Mouse (Mus musculus) thymus, postnatal 25 days (tissue): ENCODE measurements around the gene Rab30.

Source experiments
- DNase-seq: peaks from one replicate; pipeline ENCODE4 v3.0.0; 2022

Gene Rab30

DNA sequence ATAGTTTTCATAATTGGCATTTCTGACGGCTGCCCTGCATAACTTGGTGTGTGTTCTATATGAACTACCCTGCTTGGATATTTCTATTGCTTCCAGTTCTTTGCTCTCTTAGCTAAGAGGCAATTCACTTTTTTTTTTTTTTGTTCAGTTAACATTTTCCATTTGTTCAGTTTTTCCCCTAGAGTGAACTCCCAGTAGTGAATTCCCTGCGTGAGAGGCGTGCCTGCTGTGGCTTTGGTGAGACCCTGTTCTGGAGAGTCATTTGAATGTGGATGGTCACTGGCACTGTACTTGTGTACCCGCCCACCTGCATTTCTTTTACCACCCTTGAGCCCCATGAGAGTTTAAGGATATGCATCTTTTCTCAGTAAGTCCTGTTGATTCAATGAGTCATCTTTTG, 60.8 kb downstream of the Rab30 start:
- no peak for DNase-seq

DNA sequence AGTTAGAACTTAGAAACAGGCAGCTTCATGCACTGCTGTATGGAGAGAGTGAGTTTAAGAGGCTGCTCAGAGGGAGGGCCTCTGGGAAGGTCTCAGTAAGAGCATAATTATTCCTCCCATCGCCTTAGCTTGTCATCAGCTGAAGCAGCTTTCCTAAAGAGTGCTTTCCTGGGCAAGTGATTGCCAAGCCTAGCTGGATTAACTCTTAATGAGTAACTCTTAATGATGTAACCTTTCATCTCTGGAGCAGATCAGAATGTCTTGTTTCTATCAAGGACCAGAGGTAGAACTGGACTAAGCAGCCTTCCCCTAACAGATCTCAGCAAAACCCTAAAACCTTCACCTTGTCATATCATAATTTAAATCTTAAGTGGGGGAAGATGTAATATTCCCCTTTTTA, 61.8 kb downstream of the Rab30 start:
- no peak for DNase-seq

DNA sequence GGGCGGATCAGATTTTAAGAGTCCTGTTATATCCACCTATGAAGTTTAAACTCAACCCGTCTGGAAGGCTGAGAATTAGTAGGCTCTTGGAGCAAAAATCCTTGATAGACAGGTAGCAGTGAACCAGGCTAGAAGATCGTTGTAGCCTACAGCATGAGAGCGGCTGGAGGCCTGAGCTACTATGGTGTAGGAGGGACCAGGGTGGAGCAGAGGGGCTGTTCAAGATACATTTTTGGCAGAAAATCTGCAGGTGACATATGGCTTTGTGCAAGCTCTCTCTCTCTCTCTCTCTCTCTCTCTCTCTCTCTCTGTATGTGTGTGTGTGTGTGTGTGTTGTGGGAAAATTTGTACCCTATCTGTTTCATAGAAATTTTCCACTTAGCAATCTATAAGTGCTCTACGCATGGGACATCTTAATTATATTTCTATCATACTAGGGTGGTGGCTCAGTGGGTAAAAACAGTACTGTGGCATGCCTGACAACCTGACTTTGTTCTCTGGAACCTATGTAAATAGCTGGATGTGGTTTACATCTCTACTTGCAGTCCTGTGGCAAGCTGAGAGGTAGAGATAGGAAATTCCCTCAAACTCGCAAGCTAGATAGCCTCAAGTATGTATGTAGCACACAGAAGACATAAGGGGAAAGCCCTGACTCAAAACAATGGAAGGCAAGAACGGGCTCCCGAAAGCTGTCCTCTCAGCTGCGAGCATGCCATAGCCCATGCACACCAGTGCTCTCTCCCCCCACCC, 63.7 kb downstream of the Rab30 start:
- no peak for DNase-seq

DNA sequence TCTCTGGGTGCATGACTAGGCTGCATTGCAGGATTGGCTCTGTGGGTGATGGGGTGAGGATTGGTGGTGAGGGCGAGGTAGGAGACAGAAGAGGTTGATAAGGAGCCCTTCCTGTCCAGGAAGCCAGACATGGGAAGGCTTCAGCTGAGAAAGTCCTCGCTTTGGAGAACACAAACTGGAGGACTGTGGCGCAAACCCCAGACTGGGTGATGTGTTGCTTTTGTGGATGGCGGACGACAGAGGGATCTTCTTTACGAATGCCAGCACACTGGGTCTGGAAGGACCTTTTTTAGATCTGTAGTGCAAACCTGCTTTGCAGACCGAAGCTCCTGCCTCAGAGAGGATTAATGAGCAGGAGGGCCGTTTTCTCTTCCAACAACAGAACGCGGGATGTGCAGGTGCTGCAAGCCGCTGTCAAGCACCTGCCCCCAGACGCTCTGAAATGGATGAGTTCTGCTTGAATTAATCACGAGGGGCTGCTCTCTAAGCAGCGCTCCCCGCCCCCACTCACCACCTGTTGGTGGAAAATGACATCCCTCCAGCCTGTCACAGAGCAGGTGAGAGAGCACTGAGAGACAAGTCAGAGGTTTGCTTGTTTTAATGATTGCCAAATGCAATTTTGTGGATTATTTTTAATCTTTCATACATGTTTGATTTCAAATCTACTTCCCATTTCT, 65.2 kb downstream of the Rab30 start:
- no peak for DNase-seq

DNA sequence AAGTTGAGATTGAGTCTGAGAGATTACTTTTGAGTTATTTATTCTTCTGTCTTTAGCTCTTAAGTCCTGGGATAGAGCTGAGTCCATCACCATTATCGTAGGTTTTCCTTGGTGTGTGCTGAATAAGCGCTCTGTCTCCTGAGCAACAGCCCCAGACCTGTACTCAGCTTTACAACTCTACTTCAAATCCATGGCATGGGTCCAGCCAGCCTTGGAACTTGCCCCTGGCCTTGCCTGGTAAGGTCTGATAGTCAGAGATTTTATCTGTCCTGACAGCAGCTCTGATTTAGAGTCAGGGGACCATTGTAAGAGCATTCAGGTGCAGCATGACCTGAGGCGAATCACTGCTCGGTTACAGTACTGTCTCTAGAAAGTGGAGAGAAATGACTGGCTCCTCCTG, 66.1 kb downstream of the Rab30 start:
- DNase-seq = no peak

DNA sequence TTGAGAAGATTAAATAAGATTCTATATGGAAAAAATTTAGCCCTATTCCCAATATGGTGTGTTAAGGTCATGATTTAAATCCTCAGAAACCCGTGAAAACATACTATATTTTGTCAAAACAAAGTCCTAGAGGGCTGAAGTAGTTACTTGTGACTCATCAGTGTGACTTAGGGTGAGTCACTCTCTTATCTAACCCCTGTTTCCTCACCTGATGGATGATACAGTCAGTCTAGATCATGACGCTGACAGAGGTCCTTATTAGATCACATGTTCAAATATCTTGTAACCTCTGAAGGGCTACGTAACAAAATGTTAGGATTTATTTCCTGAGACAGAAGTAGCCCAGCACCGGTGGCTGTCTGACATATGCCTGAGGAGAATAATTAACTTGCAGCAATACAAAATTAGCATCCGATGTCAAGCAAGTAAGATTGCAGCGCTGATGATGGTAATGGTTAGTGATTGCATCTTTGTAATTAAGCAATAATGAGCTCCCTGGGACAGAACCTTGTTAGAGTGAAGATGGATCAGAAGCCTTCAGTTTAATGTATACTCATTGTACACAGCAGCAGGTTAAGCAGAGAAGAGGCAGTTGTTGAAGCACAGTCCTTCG, 70.4 kb downstream of the Rab30 start:
- DNase-seq = no peak

DNA sequence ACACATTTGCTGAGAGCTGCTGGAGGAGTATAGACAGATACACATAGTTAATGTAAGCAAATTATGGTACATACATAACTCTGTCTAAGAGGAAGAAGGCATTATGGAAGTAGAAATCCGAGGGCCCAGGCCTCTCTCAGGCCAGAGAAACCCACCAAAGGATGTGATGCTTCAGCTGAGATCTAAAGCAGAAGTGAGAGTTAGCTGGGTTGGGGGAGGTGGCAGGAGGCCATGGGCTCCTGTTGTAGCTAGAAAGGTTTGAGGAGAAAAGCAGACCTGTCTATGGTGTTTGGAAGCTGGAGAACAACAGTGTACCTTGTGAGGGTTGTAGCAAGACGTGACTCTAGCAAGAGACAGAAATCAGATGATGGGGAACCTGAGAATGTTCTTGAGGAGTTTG, 75.8 kb downstream of the Rab30 start:
- no peak for DNase-seq

DNA sequence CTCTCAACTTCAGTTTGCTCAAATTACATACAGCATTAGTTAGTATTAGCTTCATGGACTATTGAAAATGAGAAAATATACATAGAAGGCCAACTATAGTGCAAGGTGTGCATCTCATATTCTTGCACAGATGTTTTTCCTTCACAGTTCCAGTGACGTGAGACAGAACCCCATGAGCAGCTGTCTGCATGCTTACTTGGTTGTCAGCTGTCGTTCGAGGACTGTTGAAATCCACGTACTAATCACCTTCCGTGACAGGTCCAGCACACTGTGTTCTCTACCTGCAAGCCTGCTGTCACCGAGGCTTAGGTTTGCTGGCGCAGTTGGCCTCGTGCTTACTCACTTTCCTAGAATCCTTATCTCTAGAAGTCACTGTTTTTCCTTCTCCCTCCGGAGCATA, 76.5 kb downstream of the Rab30 start:
- no peak for DNase-seq

DNA sequence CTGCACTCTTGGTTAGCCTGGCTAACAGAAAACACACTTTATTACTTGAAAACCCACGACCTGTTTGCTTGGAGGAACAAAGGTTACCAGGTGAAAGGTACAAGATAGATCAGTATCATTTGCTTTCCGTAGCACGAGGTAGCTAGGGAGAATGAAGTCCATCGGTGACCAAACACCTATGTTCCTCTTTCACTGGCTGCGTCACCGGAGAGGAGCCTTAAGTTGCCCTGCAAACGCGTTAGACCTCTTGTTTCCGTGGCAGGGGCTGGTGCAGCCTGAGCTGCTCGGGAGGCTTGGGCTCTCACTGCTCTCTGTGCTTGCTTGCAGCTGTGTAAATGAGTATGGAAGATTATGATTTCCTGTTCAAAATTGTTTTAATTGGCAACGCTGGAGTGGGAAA, 78.3 kb downstream of the Rab30 start:
- no peak for DNase-seq

DNA sequence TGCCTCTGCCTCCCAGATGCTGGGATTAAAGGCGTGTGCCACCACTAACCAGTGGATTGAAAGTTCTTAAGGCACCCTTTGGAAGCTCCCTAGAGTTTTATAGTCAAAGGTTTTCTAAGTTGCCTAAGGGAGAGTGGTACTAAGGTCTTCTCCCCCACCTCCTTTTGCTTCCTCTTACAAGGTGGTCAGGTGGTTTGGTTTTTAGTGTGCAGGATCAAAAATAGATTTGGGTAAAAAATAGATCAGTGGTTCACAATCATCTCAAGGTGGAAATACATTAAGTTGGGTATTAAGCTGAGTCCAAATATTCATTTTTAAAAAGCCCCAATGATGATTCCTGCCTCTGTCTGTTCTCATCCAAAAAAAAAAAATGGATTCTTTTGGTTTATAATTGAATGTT, 79.0 kb downstream of the Rab30 start:
- DNase-seq = no peak

DNA sequence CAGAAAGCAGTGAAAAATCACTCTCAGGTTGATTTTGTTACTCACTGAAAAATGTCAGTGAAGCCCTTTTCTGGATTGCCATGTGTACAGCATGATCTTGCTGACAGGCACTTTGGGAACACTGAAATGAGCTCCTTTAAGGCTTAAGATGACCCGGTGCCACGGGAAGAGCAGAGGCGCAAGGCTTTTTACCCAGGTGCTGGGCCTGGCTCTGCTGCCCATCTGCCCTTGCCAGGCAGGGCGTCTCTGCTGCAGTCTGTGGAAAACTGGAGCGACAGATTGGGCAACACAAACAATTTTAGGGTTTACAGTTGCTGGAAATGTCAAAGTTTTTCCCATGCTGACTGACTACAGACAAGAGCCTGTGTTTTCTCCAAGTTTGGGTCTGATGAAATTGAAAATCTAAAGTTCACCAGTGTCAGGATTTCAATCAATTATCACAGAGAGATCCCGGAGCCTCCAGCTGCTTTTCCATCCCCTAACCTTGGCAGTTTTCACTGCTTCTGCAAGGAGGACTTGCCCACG, 79.6 kb downstream of the Rab30 start:
- no peak for DNase-seq

DNA sequence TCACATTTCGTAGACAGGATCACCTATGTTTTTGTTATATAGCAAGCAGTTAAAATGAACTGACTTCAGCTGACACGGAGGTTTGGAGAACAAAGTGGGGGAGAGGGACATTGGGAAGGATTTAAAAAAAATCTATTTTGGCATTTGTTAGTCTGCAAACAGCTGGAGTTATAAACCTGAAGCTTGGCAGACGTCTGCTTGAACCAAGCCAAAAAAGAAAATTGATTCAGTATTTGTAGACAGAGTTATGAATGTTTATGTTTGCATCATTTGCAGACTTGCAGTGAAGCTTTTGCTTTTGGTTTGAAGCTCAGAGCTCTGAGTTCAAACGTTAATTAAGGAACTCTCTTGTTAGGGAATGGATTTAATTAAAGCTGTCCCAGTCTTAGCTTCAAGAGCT, 80.5 kb downstream of the Rab30 start:
- no peak for DNase-seq

DNA sequence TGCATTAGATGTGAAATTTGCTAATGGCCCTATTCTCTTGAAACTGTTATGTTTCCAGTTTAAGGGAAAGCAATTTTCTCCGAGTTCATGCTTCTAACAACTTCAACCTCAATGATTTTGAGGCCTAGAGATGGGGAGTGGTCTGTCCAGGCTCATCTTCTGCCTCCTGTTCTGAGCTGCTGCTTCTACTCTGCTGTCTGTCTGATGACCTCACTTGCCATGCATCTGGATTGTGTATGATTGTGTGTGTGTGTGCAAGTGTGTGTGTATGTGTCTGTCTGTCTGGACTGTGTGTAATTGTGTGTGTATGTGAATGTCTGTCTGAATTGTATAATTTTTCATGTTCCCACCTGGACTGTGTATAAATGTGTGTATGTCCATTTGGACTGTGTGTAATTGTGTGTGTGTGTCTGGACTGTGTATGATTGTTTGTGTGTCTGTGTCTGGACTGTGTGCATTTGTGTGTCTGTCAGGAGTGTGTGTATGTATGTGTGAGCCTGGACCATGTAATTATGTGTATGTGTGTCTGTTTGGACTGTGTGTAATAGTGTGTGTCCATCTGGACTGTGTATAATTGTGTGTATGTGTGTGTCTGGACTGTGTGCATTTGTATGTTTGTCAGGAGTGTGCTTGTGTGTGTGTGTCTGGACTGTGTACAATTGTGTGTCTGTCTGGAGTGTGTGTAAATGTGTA, 81.2 kb downstream of the Rab30 start:
- DNase-seq = no peak

DNA sequence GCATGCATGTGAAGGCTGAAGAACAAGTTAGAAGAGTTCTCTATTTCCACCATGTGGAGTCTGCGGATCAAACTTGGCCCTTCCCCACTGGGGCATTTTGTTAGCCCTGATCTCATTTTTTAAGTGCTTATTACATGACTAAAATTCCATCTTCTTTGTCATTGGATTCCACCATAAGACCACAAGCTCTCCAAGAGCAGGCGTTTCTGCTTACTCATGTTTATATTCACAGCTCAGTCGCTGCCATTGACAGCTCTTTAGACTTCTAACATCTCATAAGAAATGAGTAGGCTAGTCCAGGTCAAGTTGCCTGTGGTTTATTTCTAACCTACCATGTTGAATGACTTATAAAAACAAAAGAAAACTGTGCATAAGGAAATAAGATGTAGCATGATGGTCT, 84.8 kb downstream of the Rab30 start:
- DNase-seq = no peak

DNA sequence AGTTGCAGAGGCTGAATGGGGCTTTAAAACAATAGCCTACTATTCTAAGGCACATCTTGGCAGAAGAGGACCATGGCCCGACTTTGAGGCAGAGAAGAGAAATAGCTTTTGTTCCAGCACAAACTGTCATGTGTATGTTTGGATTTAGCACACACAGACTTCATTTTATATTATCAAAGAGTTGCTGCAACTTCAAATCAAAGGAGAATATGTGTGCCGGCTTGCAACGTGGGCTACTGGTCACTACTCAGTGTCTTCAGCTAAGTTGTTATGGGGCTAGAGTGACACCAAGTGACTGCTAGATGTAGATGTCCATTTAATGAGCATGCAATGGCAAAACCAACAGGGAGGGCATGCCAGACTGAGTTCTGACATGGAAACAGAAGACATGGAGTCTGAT, 86.6 kb downstream of the Rab30 start:
- no peak for DNase-seq

DNA sequence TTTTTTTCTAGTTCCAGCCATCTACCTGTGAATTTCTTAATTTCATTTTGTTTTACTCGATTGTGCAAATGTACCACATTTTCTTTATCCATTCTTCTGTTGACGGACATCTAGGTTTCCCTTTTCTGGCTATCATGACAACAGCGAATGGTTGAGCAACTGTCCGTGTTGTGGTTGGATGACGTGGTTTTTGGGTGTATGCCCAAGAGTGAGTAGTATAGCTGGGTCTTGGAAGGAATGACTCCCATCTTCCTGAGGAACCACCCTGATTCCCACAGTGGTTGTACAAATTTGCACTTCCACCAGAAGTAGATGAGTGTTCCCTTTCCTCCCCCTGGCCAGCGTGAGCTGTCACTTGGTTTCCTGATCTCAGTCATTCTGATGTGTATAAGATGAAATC, 91.0 kb downstream of the Rab30 start:
- DNase-seq = no peak

DNA sequence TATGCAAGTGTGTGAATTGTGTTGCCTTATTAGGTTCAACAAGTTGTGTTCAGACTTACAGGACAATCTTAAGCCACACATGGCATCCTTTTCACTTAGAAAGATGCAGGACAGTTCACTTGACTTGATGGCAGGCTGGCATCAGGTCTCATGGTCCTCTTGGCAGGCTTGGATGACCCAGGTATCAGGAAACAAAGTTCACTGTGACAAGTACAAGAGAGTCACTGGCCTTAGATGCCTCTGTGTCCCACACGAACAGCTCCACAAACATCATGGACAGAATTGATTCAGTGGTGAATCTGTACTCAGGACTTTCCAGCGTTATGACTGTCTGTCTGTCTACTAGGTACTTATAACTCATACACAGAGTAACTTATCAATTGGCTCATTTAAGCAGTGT, 93.0 kb downstream of the Rab30 start:
- no peak for DNase-seq

DNA sequence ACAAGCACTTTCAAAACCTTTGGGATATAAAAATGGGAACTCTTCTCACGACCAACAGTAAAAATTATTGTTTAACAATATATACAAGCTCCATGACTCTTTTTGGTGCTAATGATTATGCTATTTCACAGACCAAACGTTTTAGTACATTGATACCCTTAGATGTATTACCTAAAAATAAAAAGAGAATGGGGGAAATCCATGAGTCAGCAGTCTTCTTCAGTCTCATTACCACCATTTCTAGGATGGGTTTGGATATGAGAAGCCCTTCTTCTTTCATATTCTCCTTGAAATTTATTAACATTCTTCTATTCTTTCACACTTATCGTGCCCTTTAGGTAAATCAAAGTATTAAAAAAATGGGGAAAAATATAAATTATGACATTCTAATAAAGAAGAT, 95.0 kb downstream of the Rab30 start:
- no peak for DNase-seq

DNA sequence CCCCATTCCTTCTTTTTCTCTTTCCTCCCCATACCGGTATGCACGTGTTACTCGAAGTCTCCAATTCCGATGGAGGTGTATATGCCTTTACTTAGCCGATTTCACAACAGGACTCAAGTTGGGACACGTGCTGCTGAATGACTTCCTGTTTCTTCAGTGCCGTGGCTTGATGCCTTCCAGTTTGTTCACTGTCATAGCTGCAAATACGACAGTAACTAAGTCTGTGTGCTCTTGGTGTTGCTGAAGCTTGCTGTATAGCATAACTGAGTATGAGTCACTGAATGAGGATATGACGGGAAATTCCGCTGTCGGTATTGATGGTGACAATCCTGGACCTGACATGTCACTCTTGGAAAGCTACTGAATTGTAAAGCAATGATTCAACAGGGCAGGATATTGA, 95.8 kb downstream of the Rab30 start:
- no peak for DNase-seq

DNA sequence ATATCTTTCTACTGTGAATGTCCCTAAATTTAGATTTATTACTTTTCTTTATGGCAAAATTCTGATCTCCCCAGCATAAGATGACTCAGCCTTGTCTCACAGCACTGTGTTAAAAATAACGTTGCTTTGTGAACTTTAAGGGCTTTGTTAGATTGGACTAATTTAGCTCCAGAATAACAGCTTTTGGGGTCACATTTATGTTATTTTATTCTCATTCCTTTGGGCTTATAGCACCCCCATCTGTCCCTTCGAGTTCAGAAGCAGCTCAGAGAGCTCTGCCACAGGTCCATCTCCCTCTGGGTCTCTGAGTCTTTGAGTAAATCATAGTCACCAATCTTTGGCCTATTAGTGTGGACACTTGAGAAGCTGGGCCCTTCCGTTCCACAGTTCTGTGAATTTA, 96.5 kb downstream of the Rab30 start:
- DNase-seq = no peak

DNA sequence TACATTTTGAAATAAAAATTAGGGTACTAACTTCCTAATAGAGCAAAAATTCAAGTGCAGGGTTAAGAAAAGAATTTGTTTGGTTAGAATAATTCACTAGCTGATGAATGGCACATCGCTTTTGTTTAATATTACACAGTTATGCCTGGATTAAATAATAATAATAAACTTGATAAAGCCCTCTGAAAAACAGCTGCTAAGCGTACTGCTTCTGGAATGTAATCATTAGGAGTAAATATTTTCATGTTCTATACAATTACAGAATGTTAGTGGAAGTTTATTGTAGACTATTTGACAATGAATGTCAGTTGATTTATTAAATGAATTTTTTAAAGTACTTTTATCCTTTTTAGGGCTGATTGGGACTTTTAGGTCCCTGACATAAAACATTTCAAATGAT, 100.9 kb downstream of the Rab30 start:
- no peak for DNase-seq

DNA sequence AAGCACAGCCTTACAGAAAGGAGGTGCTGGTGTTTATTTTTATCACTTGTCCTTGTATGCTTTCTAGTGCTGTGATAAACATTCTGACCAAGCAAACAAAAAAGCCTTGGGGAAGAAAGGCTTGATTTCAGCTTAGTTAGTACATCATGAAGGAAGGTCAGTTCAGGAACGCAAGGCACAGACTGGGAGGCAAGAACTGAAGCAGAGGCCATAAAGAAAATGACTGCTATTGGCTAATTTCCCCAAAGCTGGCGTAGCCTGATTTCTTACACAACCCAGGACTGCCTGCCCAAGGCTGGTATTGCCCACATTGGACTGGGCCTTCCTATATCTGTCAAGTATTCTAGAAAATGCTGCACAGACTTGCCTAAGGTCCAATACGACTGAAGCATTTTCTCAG, 106.8 kb downstream of the Rab30 start:
- no peak for DNase-seq

DNA sequence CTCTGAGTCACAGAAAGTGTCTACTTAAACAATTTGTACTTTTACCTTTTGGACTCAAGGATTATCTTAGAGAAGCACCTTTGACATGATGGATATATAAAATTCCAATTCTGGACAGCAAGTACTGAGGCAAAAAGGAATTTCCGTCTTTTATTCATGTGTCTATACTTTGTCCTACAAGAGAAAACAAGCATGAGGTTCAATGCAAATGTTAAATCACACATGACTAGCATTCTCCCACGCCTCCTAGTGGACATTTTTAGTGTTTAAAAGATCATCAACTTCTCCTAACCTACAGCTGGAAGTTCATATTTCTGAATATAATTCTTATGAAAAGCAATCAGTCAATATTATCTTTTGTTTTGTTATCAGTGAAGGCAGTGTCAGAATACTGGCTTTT, 125.1 kb downstream of the Rab30 start:
- DNase-seq = no peak

DNA sequence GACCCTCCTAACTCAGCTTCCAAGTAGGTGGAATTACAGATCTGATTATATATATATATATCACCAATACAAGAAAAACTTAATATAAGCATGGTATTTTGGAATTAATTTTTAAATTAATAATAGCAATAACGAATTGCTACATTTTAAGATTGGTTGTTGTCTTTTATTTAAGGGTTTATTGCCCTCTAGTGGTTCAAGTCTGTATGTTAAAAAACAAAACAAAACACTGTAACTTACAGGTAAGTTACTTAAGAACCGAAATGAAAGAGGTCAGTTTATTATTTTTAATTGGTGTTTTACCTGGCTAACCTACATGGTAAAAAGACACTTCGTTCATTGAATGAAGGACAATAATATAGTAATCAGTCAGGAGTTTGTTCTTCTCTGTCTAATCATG, 128.8 kb downstream of the Rab30 start:
- DNase-seq = no peak
